Mouse (Mus musculus) olfactory bulb, adult 2 months (tissue): ENCODE data around the gene Rhbdl3.
A peak's percentile ranks its signal among the peaks of the same experiment; 100 is the strongest.

Source experiments
- CTCF ChIP-seq: fragments of 200-500 bp; IDR thresholded peaks from 2 replicates; pipeline ENCODE4 v1.5.1; 2012; ENCODE audit warnings: low read depth, mild to moderate bottlenecking, low read length, moderate library complexity; ENCODE audit not compliant: insufficient read depth
- POLR2A ChIP-seq: fragments of 200-500 bp; IDR thresholded peaks from 2 replicates; pipeline ENCODE4 v1.6.1; 2012; ENCODE audit warnings: mild to moderate bottlenecking, low read depth, low read length, moderate library complexity; ENCODE audit not compliant: insufficient read depth

GRCm38 (mm10) chr11:80351832-80352430, 51.2 kb downstream of the Rhbdl3 start:
- TF ChIP-seq CTCF, result peak; percentile 83
- no peak for TF ChIP-seq POLR2A
